Mouse (Mus musculus): ENCODE measurements around the gene Olfr847. TPM values are rescaled to one million over a fixed set of nuclear protein-coding genes. Genes with fewer than 3 reads are reported as not detected.

Gene Olfr847
- polyA plus RNA-seq (2014; fragmentation: Illumina TruSeq; extraction: RNeasy Lipid Tissue Mini Kit (QIAGEN cat#74804); ENCODE audit: low read depth, low replicate concordance): not detected

GRCm38 (mm10) chr9:19378569-19378968 lies at the start of gene Olfr847:
Olfr847 (minus strand) TSS chr9:19378669.

GRCm38 (mm10) chr9:19363905-19364304 lies 14.6 kb downstream of the Olfr847 start, which contains the start of gene Olfr846:
Olfr846 (minus strand) TSS chr9:19364005.

GRCm38 (mm10) chr9:19336157-19336556 lies 42.3 kb downstream of the Olfr847 start, which contains the start of gene Olfr845:
Olfr845 (plus strand) TSS chr9:19336457.

Other genes starting within 250 kb of the Olfr847 start
- not detected for gene Olfr837, start 242.4 kb downstream of the Olfr847 start, polyA plus RNA-seq (2014; fragmentation: Illumina TruSeq; extraction: RNeasy Lipid Tissue Mini Kit (QIAGEN cat#74804); ENCODE audit: low read depth, low replicate concordance)
- gene Olfr839-ps1, start 201.4 kb downstream of the Olfr847 start, polyA plus RNA-seq (2014; fragmentation: Illumina TruSeq; extraction: RNeasy Lipid Tissue Mini Kit (QIAGEN cat#74804); ENCODE audit: low read depth, low replicate concordance): not detected
- not detected for gene Olfr843, start 126.7 kb downstream of the Olfr847 start, polyA plus RNA-seq (2014; fragmentation: Illumina TruSeq; extraction: RNeasy Lipid Tissue Mini Kit (QIAGEN cat#74804); ENCODE audit: low read depth, low replicate concordance)
- not detected for gene Olfr844, start 62.3 kb downstream of the Olfr847 start, polyA plus RNA-seq (2014; fragmentation: Illumina TruSeq; extraction: RNeasy Lipid Tissue Mini Kit (QIAGEN cat#74804); ENCODE audit: low read depth, low replicate concordance)
- gene Olfr845, start 42.2 kb downstream of the Olfr847 start, polyA plus RNA-seq (2014; fragmentation: Illumina TruSeq; extraction: RNeasy Lipid Tissue Mini Kit (QIAGEN cat#74804); ENCODE audit: low read depth, low replicate concordance): not detected
- gene Olfr846, start 14.7 kb downstream of the Olfr847 start, polyA plus RNA-seq (2014; fragmentation: Illumina TruSeq; extraction: RNeasy Lipid Tissue Mini Kit (QIAGEN cat#74804); ENCODE audit: low read depth, low replicate concordance): not detected
- gene Olfr849, start 61.6 kb upstream of the Olfr847 start, polyA plus RNA-seq (2014; fragmentation: Illumina TruSeq; extraction: RNeasy Lipid Tissue Mini Kit (QIAGEN cat#74804); ENCODE audit: low read depth, low replicate concordance): not detected
- not detected for gene Olfr850, start 99.6 kb upstream of the Olfr847 start, polyA plus RNA-seq (2014; fragmentation: Illumina TruSeq; extraction: RNeasy Lipid Tissue Mini Kit (QIAGEN cat#74804); ENCODE audit: low read depth, low replicate concordance)
- gene Olfr851, start 114.6 kb upstream of the Olfr847 start, polyA plus RNA-seq (2014; fragmentation: Illumina TruSeq; extraction: RNeasy Lipid Tissue Mini Kit (QIAGEN cat#74804); ENCODE audit: low read depth, low replicate concordance): not detected
- gene Olfr853, start 162.4 kb upstream of the Olfr847 start, polyA plus RNA-seq (2014; fragmentation: Illumina TruSeq; extraction: RNeasy Lipid Tissue Mini Kit (QIAGEN cat#74804); ENCODE audit: low read depth, low replicate concordance): not detected
- gene Olfr854, start 188.7 kb upstream of the Olfr847 start, polyA plus RNA-seq (2014; fragmentation: Illumina TruSeq; extraction: RNeasy Lipid Tissue Mini Kit (QIAGEN cat#74804); ENCODE audit: low read depth, low replicate concordance): not detected
- gene Olfr855, start 203.9 kb upstream of the Olfr847 start, polyA plus RNA-seq (2014; fragmentation: Illumina TruSeq; extraction: RNeasy Lipid Tissue Mini Kit (QIAGEN cat#74804); ENCODE audit: low read depth, low replicate concordance): not detected
- 14.1 TPM for gene Zfp317, start 243.4 kb upstream of the Olfr847 start, polyA plus RNA-seq (2014; fragmentation: Illumina TruSeq; extraction: RNeasy Lipid Tissue Mini Kit (QIAGEN cat#74804); ENCODE audit: low read depth, low replicate concordance)

Data from heart, adult 10 weeks (tissue).